Mouse (Mus musculus): ENCODE results near the gene Lztr1.
"Not testable (repeated sequence)": the region's sequence is repeated elsewhere in the genome, so short reads cannot be mapped to it uniquely, and the experiment has no call there.

Lztr1 gene

GRCm38 (mm10) chr16:17507018-17507552 lies 1.4 kb upstream of the Lztr1 start:
- DNase-seq (ENCODE audit: low read depth), result no peak

GRCm38 (mm10) chr16:17508031-17508430 lies 457 bp upstream of the Lztr1 start:
- not testable (repeated sequence) for DNase-seq (ENCODE audit: low read depth)

GRCm38 (mm10) chr16:17509240-17509597 lies 731 bp downstream of the Lztr1 start:
- no peak for DNase-seq (ENCODE audit: low read depth)

GRCm38 (mm10) chr16:17510143-17510542 lies 1.7 kb downstream of the Lztr1 start:
- no peak for DNase-seq (ENCODE audit: low read depth)

GRCm38 (mm10) chr16:17510686-17511085 lies 2.2 kb downstream of the Lztr1 start:
- DNase-seq (ENCODE audit: low read depth), result no peak

- DNase-seq (ENCODE audit: low read depth), result no peak
These were observed 2.9 kb downstream of the Lztr1 start for GRCm38 (mm10) chr16:17511431-17511830.

- no peak for DNase-seq (ENCODE audit: low read depth)
These were observed 10.4 kb downstream of the Lztr1 start for GRCm38 (mm10) chr16:17518910-17519309.

- no peak for DNase-seq (ENCODE audit: low read depth)
These were observed 15.7 kb downstream of the Lztr1 start for GRCm38 (mm10) chr16:17524156-17524555.

- DNase-seq (ENCODE audit: low read depth), result no peak
These were observed 17.0 kb downstream of the Lztr1 start for GRCm38 (mm10) chr16:17525524-17525923.

- DNase-seq (ENCODE audit: low read depth), result no peak
These were observed 17.7 kb downstream of the Lztr1 start for GRCm38 (mm10) chr16:17526223-17526622.

GRCm38 (mm10) chr16:17527606-17528005 lies 19.1 kb downstream of the Lztr1 start:
- DNase-seq (ENCODE audit: low read depth), result no peak

- DNase-seq (ENCODE audit: low read depth), result no peak
These were observed 19.8 kb downstream of the Lztr1 start for GRCm38 (mm10) chr16:17528276-17528675.

GRCm38 (mm10) chr16:17529981-17530586 lies 21.6 kb downstream of the Lztr1 start:
- DNase-seq (ENCODE audit: low read depth), result no peak

- peak; percentile 96 for DNase-seq (ENCODE audit: low read depth)
These were observed 22.3 kb downstream of the Lztr1 start, which contains the start of gene Thap7 for GRCm38 (mm10) chr16:17530640-17531288. Gene Thap7, minus strand, starts transcription at chr16:17531136.

- no peak for DNase-seq (ENCODE audit: low read depth)
These were observed 23.8 kb downstream of the Lztr1 start for GRCm38 (mm10) chr16:17532271-17532670.

GRCm38 (mm10) chr16:17532676-17533329 lies 24.3 kb downstream of the Lztr1 start:
- DNase-seq (ENCODE audit: low read depth), result no peak

- DNase-seq (ENCODE audit: low read depth), result no peak
These were observed 28.1 kb downstream of the Lztr1 start for GRCm38 (mm10) chr16:17536584-17536983.

- DNase-seq (ENCODE audit: low read depth), result no peak
These were observed 34.1 kb downstream of the Lztr1 start for GRCm38 (mm10) chr16:17542632-17543031.

- DNase-seq (ENCODE audit: low read depth), result no peak
These were observed 44.3 kb downstream of the Lztr1 start for GRCm38 (mm10) chr16:17552837-17553236.

GRCm38 (mm10) chr16:17553910-17554685 lies 45.6 kb downstream of the Lztr1 start:
- DNase-seq (ENCODE audit: low read depth), result peak; percentile 82

GRCm38 (mm10) chr16:17554702-17555101 lies 46.2 kb downstream of the Lztr1 start:
- DNase-seq (ENCODE audit: low read depth), result peak; percentile 70

GRCm38 (mm10) chr16:17556180-17556579 lies 47.7 kb downstream of the Lztr1 start:
- no peak for DNase-seq (ENCODE audit: low read depth)

Measured in c-Kit-positive CD71-positive TER-119-negative erythroid progenitor cells, embryonic 14.5 days (primary cell).